Mouse (Mus musculus) embryonic facial prominence, embryonic 11.5 days (tissue): ENCODE measurements around the gene Acer1. TPM values are rescaled to one million over a fixed set of nuclear protein-coding genes. Genes with fewer than 3 reads are reported as not detected.
A peak's percentile ranks its signal among the peaks of the same experiment; 100 is the strongest.

Experiments used
- ATAC-seq: fragments of 200-750 bp; cut with Nextera tagmentation; replicated peaks from 2 replicates; pipeline ENCODE4 v1.8.0; 2017; ENCODE audit warnings: low read depth; ENCODE audit not compliant: insufficient number of reproducible peaks, low FRiP score, low TSS enrichment
- DNase-seq: peaks from one replicate; pipeline ENCODE4 v3.0.0-alpha.2; 2015; ENCODE audit warnings: low spot score
- H3K27ac ChIP-seq: fragments of 300-500 bp; sonication (generic); replicated peaks from 2 replicates; pipeline ENCODE4 v1.5.1; 2014; ENCODE audit warnings: mild to moderate bottlenecking, low read depth, low read length, control low read depth
- H3K27me3 ChIP-seq: fragments of 300-500 bp; sonication (generic); 2 replicates; pipeline ENCODE4 v1.6.1; 2014; ENCODE audit warnings: mild to moderate bottlenecking, low read length, moderate library complexity, mixed read lengths; ENCODE audit not compliant: control insufficient read depth, insufficient read depth
- H3K36me3 ChIP-seq: fragments of 300-500 bp; sonication (generic); replicated peaks from 2 replicates; pipeline ENCODE4 v1.6.1; 2014; ENCODE audit warnings: low read depth, mild to moderate bottlenecking, low read length, moderate library complexity, mixed read lengths; ENCODE audit not compliant: control insufficient read depth, insufficient read depth
- H3K4me1 ChIP-seq: fragments of 300-500 bp; sonication (generic); 2 replicates; pipeline ENCODE4 v1.6.1; 2014; ENCODE audit warnings: low read length, mixed read lengths; ENCODE audit not compliant: control insufficient read depth, insufficient read depth
- H3K4me2 ChIP-seq: fragments of 300-500 bp; sonication (generic); 2 replicates; pipeline ENCODE4 v1.6.1; 2014; ENCODE audit warnings: low read depth, mild to moderate bottlenecking, control low read depth, low read length, moderate library complexity
- H3K4me3 ChIP-seq: fragments of 300-500 bp; sonication (generic); 2 replicates; pipeline ENCODE4 v1.5.1; 2014; ENCODE audit warnings: low read depth, low read length, control low read depth
- H3K9ac ChIP-seq: fragments of 300-500 bp; sonication (generic); replicated peaks from 2 replicates; pipeline ENCODE4 v1.6.1; 2014; ENCODE audit warnings: mild to moderate bottlenecking, control low read depth, low read length
- H3K9me3 ChIP-seq: fragments of 300-500 bp; sonication (generic); replicated peaks from 2 replicates; pipeline ENCODE4 v1.6.1; 2016; ENCODE audit warnings: mild to moderate bottlenecking, low read length, inconsistent platforms, mixed read lengths; ENCODE audit not compliant: control insufficient read depth
- WGBS: fragments of 180-500 bp; shearing (Covaris S2); extraction: QIAGEN DNeasy Blood & Tissue Kit; methylation state at CpG from one replicate; pipeline ENCODE4 v1.1.7; 2014; 5-methylcytosine and 5-hydroxymethylcytosine counted together
- polyA plus RNA-seq: library from polyadenylated mRNA; unstranded; fragments of >200 nt; fragmentation: Nextera tagmentation; extraction: Ambion mirVana; gene quantifications from 2 replicates; pipeline ENCODE4 v1.2.1, GENCODE M21; 2014

The Acer1 gene
- polyA plus RNA-seq, 1 experiment from 2014 or later = not detected

DNA sequence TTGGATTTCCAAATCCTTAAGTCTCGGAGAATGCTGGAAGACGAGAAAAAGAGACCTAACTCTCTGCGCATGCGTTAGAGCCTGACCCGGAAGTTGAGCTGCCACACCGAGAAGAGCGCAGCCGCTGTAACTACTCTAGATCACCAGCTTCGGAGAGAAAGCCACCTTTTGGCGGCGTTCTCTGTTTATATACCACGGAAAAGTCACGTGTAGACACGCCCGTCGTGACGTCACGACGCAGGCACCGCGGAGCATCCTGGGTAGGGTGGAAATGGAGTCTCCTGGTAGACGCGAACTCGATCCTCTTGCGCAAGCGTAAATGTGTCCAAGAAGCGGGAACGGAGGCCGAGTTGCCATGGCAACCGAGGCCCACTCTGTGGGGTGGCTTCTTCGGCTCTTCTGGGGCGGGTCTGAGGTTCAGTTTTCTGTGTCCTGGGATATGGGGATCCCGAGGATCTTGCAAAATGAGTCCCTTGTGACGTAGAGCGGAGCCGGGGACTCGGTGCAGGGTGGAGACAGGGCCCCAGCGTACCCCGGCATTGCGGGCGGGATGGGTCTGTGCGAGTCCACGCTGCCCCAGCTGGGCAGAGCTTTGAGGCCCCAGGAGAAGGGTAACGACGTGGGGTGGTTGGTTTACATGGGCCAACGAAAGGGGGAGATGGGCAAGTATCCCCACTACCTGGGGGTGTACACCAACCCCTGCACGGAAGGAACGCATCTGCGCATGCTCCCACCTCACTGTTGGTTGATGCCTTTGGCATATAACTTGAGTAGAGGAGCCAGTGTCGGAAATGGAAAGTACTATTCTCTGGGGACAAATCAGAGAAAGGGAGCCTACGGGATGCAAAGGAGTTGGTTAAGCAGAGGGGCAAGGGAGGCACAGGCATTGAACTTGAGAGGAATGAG is 29.6 kb upstream of the Acer1 start, which contains the start of the genes Gtf2f1 and Gm17949:
TSS of gene Gtf2f1 (minus strand) at position 53 of the 906 bp plus-strand sequence.
TSS of gene Gm17949 (plus strand) at position 234 of the 906 bp plus-strand sequence.
- H3K4me2 ChIP-seq = peak within 1 kb of the TSS; percentile 85
- WGBS = under 1% methylated on average over 51 of the region's 51 CpGs
- peak within 1 kb of the TSS; percentile 74 for H3K4me3 ChIP-seq
- H3K27ac ChIP-seq = peak within 1 kb of the TSS; percentile 87
- peak within 1 kb of the TSS; percentile 86 for H3K9ac ChIP-seq
- ATAC-seq (peak; percentile 88), DNase-seq (peak; percentile 100)
- H3K27me3 ChIP-seq = no peaks in the 10 kb centered on the region
- no peaks in the 10 kb centered on the region for H3K4me1 ChIP-seq
- no peaks in the 10 kb centered on the region for H3K9me3 ChIP-seq
- H3K36me3 ChIP-seq = peaks cover 5% of the 10 kb centered on the region; the same call in 1 of the 2 replicates

DNA sequence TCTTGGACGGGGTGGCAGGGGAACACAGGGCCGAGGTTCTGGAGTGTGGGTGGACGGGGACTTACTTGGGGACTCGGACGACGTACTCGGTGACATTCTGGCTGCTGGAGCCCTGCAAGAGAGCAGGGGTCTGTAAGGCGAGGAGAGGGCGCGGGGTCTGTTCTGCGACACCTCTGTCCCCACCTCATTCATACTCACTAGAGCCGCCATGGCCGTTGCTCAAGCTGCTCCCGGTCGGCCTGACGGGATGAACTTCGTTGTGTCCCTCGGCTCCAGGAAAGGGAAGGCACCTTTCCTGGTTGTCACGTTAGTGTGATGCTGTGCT is 28.9 kb upstream of the Acer1 start:
- H3K27me3 ChIP-seq = no peaks in the 10 kb centered on the region
- H3K9ac ChIP-seq = peak overlapping the region; percentile 86
- no peak overlapping the region; the same call in none of the 2 replicates for H3K27ac ChIP-seq
- no peak for DNase-seq
- no peaks in the 10 kb centered on the region for H3K9me3 ChIP-seq
- H3K4me2 ChIP-seq = peak overlapping the region; percentile 84
- H3K4me1 ChIP-seq = no peaks in the 10 kb centered on the region
- H3K4me3 ChIP-seq = peak overlapping the region; percentile 74
- ATAC-seq = peak; percentile 26
- 1% methylated on average over 19 of the region's 19 CpGs for WGBS
- H3K36me3 ChIP-seq = peaks cover 5% of the 10 kb centered on the region; the same call in 1 of the 2 replicates

DNA sequence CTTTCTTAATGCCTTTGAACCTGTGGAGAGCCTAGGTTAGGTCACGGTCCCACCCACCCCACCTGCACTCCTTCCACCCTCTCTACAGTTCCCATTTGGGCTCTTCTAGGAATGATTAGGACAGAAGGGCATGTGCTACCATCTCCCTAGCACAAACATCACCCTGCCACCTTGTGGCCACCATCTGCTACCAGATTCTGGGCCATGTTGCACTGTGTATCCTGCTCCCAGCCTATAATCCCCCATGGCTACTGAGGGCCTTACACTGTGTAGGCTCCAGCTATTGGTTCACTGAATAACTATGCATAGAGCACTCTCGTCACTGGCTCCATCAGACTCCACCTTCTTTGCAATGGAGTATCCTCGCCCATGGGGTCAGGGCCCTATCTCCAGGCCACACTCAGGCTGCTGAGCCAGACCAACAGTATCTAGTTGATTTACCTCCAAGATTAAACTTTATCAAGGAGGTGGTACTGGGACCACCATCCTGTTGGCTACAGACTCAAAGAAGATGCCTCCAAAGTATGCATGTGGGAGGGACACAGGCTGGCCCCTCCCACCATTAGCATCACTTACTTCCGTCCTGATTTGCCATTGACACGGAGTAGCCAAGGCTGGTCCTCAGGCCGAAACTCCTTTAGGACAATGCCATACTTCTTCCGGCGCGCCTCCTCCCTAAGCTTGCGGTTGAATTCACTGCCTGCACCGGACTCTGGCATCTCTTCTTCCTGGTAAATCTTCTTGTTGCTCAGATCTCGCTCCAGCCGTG is 25.4 kb upstream of the Acer1 start:
- peaks cover 20% of the 10 kb centered on the region for H3K36me3 ChIP-seq
- 92% methylated on average over 13 of the region's 13 CpGs for whole genome bisulfite sequencing

DNA sequence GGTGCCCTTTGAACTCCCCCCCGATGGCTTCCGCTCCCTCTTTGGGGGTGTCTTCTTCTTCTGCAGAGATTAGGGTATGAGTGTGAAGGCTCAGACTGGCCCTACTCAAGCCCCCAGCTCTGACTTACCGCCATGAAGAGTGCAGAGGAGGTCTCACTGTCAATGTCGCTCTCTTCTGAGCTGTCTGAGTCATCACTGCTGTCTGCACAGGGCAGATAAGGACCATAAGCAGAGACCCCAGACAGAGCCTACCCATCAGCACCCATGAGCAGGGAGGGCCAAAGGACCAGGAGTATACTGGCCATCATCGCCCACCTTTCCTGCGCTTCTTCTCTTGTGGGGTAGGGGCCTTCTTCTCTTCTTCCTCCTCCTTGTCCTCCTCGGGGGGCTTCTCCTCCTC is 22.1 kb upstream of the Acer1 start:
- Histone ChIP-seq H3K36me3 (peaks cover 20% of the 10 kb centered on the region), H3K9me3 (no peaks in the 10 kb centered on the region), H3K9ac (no peak overlapping the region), H3K4me2 (no peak overlapping the region), H3K4me3 (no peak overlapping the region), H3K27ac (no peak overlapping the region), H3K4me1 (no peaks in the 10 kb centered on the region), H3K27me3 (no peaks in the 10 kb centered on the region)
- DNase-seq (no peak), ATAC-seq (no peak)
- WGBS = 89% methylated on average over 5 of the region's 7 CpGs

More for the DNA sequence above, 25.4 kb upstream of the Acer1 start:
- H3K4me1 ChIP-seq = no peaks in the 10 kb centered on the region
- H3K27me3 ChIP-seq = no peaks in the 10 kb centered on the region
- no peak for ATAC-seq
- H3K4me2 ChIP-seq = no peak overlapping the region
- H3K27ac ChIP-seq = no peak overlapping the region
- no peak for DNase-seq
- H3K9me3 ChIP-seq = no peaks in the 10 kb centered on the region
- H3K4me3 ChIP-seq = no peak overlapping the region
- H3K9ac ChIP-seq = no peak overlapping the region

DNA sequence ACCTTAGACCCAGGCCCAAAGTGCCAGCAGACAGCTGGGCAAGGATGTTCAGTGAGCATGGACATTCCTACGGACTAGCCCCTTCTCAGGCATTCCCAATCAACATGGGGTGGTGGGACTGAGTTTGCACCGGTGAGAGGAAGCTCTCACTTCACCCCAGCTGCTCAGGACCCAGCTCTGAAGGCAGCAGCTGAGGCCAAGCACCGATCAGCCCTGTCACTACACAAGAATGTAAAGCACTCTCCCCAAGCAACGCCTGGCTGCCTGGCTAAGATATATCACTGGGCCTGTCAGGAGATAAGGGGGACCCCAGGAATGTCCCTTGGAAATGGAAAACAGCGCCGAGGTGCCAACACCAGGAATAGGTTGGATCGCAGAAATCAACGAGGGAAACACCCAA is 19.3 kb upstream of the Acer1 start:
- ATAC-seq = no peak
- no peaks in the 10 kb centered on the region for H3K27me3 ChIP-seq
- H3K4me2 ChIP-seq = no peak overlapping the region
- no peak for DNase-seq
- no peak overlapping the region for H3K9ac ChIP-seq
- H3K36me3 ChIP-seq = peaks cover 15% of the 10 kb centered on the region
- no peaks in the 10 kb centered on the region for H3K9me3 ChIP-seq
- no peak overlapping the region for H3K4me3 ChIP-seq
- H3K27ac ChIP-seq = no peak overlapping the region
- no peaks in the 10 kb centered on the region for H3K4me1 ChIP-seq
- 81% methylated on average over 8 of the region's 8 CpGs for WGBS

DNA sequence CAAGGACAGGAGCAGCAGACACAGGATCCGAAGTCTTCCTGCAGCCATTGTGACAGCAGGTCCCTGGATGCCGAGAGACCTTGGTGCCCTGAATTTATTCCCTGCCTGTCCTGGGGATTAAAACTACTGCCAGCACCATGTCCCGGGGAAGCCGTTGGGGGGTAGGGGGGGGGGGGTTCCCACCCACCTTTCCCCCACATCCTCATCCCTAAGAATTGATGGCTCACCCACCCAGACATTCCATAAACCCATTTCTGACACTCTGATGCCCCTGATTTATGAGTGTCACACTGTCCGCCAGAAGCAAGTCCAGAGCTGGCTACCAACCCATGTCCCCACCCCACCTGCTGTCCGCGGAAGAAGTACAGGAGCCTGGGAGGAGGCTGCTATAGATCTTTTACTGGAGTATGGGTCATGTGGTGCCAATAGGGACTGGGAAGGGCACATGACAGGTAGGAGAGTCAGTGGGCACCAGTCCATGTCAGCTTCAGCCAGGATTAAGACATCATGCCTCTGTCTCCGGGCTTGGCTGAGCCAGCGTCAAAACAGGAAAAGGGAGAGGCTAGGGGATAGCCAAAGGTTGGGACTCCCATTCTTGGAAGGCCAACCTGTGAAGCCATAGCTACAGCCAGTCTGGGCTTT is 18.2 kb upstream of the Acer1 start, which contains the start of gene Pspn:
TSS of gene Pspn (minus strand) at position 51 of the 642 bp plus-strand sequence.
- Histone ChIP-seq H3K27ac (no peak within 1 kb of the TSS), H3K4me2 (no peak within 1 kb of the TSS), H3K4me1 (no peaks in the 10 kb centered on the region), H3K36me3 (peaks cover 11% of the 10 kb centered on the region), H3K9me3 (no peaks in the 10 kb centered on the region), H3K4me3 (no peak within 1 kb of the TSS), H3K9ac (no peak within 1 kb of the TSS), H3K27me3 (no peaks in the 10 kb centered on the region)
- 92% methylated on average over 9 of the region's 9 CpGs for WGBS
- ATAC-seq (no peak), DNase-seq (no peak)

DNA sequence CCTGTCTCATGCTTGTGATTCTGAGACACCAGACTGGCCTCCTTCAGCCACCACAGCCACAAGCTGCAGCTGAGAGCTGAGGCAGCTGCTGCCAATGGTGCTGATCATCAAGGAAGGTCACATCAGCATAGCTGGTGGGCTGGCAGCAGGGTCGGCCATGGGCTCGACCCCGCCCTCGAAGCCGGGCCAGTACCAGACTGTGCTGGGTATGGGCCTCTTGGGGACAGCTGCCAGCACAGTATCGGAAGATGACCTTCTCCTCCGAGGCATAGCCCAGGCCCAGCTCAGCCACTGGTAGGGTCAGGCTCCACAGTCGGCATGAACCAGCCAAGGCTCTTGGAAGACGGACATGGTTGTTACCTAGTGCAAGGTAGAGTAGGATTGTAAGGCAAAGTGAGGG is 17.5 kb upstream of the Acer1 start:
- H3K36me3 ChIP-seq = peaks cover 11% of the 10 kb centered on the region
- no peak overlapping the region for H3K4me3 ChIP-seq
- no peaks in the 10 kb centered on the region for H3K4me1 ChIP-seq
- 89% methylated on average over 9 of the region's 9 CpGs for WGBS
- H3K9me3 ChIP-seq = no peaks in the 10 kb centered on the region
- H3K4me2 ChIP-seq = no peak overlapping the region
- H3K9ac ChIP-seq = no peak overlapping the region
- no peak for DNase-seq
- no peaks in the 10 kb centered on the region for H3K27me3 ChIP-seq
- no peak overlapping the region for H3K27ac ChIP-seq
- ATAC-seq = no peak
